Mouse (Mus musculus) ovary, adult 10 weeks (tissue): ENCODE measurements around the gene H2-T22. TPM values are rescaled to one million over a fixed set of nuclear protein-coding genes. Genes with fewer than 3 reads are reported as not detected.

Source experiments
- polyA plus RNA-seq: library from polyadenylated mRNA; stranded (reverse); fragments of 350-450 nt; fragmentation: Illumina TruSeq; extraction: RNeasy Lipid Tissue Mini Kit (QIAGEN cat#74804); gene quantifications from one replicate; pipeline ENCODE4 v1.2.3, GENCODE M21; 2014

The H2-T22 gene
- 8.8 TPM for polyA plus RNA-seq

DNA sequence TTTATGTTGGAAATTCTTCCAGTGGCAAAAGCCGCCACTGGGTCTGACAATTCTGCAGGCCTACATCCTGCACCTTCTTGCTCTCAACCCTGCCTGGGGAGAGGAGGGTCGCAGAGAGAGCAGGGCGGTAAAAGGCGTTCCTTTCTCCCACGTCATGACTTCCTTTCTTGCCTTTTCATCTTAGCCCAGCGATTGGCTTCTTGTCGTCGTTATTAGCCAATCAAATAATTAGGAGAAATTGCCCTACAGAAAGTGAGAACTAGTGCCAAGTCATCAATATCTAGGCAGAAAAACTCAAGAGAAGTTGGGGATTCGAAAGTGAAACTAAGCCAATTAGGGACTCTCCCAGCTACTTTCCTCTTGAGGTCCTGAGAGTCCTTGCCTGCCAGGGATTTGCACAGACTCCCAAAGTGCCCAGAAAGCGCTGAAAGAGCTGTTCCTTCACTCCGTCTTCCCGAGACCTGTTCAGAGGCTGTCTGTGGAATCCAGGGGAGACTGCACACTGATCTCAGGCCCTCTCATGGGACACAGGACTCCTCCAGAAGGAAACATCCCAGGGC, at the start of gene H2-T22, which contains the start of gene Gm6034:
TSS of gene H2-T22 (minus strand) at position 138 of the 560 bp plus-strand sequence.
TSS of gene Gm6034 (plus strand) at position 352 of the 560 bp plus-strand sequence.

DNA sequence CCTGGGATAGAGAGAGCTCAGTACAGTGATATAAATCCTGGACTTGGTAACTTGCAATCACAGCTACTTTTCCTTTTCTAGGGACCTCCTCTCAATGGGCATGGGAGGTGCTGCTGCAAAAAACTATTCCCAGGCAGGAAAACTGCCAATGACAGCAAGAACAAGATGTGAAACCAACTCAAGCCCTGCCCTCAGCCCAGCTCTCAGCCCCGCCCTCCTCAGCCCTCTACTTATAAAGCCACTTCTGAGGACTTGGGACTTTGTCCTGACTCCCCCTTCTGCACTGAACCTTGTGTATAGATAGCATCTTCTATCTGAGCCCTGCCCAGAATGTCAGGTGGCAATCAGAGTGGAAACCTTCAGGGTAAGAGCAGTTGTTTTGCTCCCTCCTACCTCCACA, 15.8 kb upstream of the H2-T22 start, which contains the start of gene Gm11127:
TSS of gene Gm11127 (minus strand) at position 10 of the 400 bp plus-strand sequence.

DNA sequence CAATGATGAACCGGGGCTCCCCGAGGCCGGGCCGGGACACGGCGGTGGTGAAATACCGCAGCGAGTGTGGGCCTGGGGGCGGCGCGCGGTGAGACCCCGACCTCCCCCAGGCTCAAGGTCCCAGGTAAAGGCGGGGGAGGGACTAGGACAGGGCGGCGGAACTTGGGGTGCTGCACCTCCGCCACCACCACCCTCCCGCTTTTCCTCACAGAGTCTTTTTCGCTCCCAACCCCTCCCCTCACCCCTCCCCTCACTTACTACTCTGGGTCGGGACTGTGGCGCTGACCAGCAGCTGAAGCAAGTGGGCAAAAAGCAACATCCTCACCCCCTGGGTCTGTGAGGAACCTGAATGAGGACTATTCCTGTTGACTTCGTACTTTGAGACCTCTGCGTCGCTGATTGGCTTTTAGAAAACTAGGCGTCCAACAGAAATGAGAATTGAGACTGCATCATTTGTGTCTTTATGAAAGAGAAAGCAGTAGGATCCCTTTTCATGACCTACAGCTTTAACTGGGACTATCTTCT, 10.1 kb downstream of the H2-T22 start, which contains the start of gene H2-T23:
TSS of gene H2-T23 (minus strand) at position 505 of the 525 bp plus-strand sequence.

DNA sequence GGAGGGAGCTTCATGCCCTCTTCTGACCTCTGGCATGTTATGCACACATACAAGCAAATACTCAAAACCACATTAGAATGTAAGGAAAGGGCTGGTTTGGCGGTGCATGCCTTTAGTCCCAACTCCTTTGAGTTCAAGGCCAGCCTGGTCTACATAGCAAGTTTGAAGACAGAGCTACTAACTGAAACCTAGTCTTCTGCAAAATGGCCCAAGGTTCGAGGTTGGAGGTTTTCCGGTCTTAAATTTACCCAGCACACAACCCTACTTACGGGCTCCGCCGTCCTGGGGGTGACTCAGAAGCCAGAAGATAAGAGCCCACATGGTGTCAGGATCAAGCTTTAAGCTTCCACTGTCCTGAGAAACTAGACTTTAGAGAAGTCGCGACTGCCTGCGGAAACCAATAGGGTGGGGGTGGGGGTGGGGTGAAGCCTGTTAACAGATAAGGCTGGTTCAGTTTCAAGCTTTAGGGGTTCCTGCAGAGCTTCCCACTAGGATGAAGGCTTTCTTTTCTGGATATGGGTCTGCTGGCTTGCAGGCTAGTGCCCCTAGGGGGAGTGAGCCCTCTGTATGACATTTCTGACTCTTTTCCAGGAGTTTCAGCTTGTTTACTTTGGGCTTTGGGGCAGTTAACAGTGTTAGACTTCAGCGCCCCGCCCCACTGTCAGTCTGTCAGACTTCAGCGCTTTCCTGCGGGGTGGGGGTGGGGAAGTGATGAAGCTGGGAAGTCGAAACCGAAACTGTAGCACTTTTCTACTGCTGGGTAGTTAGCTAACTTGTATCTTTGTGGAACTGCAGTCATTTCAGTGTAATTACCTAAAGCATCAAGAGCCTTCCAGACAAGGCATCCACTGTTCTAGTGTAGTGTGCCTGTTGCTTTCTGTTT, 22.1 kb downstream of the H2-T22 start, which contains the start of gene H2-T24:
TSS of gene H2-T24 (minus strand) at position 370 of the 883 bp plus-strand sequence.

Other genes starting within 250 kb of the H2-T22 start
- gene Ier3, start 221.1 kb downstream of the H2-T22 start, polyA plus RNA-seq, result 7.2 TPM
- 6.8 TPM for gene Flot1, start 219.5 kb downstream of the H2-T22 start, polyA plus RNA-seq
- 165 TPM for gene Tubb5, start 204.4 kb downstream of the H2-T22 start, polyA plus RNA-seq
- gene Mdc1, start 201.2 kb downstream of the H2-T22 start, polyA plus RNA-seq, result 27.0 TPM
- 4.5 TPM for gene Nrm, start 181.4 kb downstream of the H2-T22 start, polyA plus RNA-seq
- 2.1 TPM for gene Ppp1r18, start 177.2 kb downstream of the H2-T22 start, polyA plus RNA-seq
- 17.6 TPM for gene Dhx16, start 162.9 kb downstream of the H2-T22 start, polyA plus RNA-seq
- gene 2310061I04Rik, start 145.3 kb downstream of the H2-T22 start, polyA plus RNA-seq, result 11.3 TPM
- gene Atat1, start 132.7 kb downstream of the H2-T22 start, polyA plus RNA-seq, result 8.8 TPM
- 14.5 TPM for gene Mrps18b, start 126.4 kb downstream of the H2-T22 start, polyA plus RNA-seq
- gene Ppp1r10, start 126.3 kb downstream of the H2-T22 start, polyA plus RNA-seq, result 47.7 TPM
- 63.5 TPM for gene Abcf1, start 73.0 kb downstream of the H2-T22 start, polyA plus RNA-seq
- gene Gnl1, start 62.9 kb downstream of the H2-T22 start, polyA plus RNA-seq, result 1.6 TPM
- gene Prr3, start 62.5 kb downstream of the H2-T22 start, polyA plus RNA-seq, result 4.4 TPM
- gene H2-T24, start 22.2 kb downstream of the H2-T22 start, polyA plus RNA-seq, result 2.5 TPM
- gene H2-T23, start 9.9 kb downstream of the H2-T22 start, polyA plus RNA-seq, result 2.5 TPM
- gene Gm6034, start 214 bp upstream of the H2-T22 start, polyA plus RNA-seq, result not detected
- gene Gm11127, start 15.6 kb upstream of the H2-T22 start, polyA plus RNA-seq, result not detected
- gene Gm19684, start 78.9 kb upstream of the H2-T22 start, polyA plus RNA-seq, result not detected
- not detected for gene Gm7030, start 86.7 kb upstream of the H2-T22 start, polyA plus RNA-seq
- not detected for gene Gm8909, start 125.8 kb upstream of the H2-T22 start, polyA plus RNA-seq
- gene H2-T3, start 147.5 kb upstream of the H2-T22 start, polyA plus RNA-seq, result not detected
- 5.2 TPM for gene Rpp21, start 215.3 kb upstream of the H2-T22 start, polyA plus RNA-seq
- gene Trim39, start 229.5 kb upstream of the H2-T22 start, polyA plus RNA-seq, result 11.2 TPM
- gene H2-M10.2, start 243.7 kb upstream of the H2-T22 start, polyA plus RNA-seq, result not detected